Mouse (Mus musculus) cerebellum, adult (tissue): ENCODE data around the gene Cdh3.
A peak's percentile ranks its signal among the peaks of the same experiment; 100 is the strongest.

ENCODE experiments used
- ATAC-seq: cut with Nextera tagmentation; 2 replicates; pipeline ENCODE4 v1.9.2; 2017; ENCODE audit warnings: mild to moderate bottlenecking, moderate library complexity, mixed read lengths; ENCODE audit not compliant: insufficient number of reproducible peaks, low FRiP score, low TSS enrichment

Cdh3 gene

DNA sequence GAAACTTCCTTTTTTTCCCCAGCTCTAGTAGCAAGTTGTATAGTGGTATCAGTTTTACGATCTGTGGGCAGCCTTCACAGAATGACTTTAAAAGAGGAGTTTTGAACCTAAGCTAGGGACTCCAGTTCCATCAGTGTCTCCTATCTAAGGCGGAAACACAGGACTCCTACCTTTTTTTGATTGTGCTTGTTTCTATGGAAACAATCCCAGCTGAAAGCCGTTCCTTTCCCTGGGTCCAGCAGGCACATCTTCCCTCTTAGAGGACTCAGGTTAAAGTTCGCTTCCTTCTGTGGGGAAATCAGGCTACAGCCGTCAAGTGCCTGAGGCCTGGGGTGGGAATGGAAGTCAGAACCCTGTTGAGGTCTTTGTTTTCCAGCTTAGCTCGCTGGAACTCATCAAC, 16.0 kb downstream of the Cdh3 start:
- ATAC-seq, result no peak

- ATAC-seq, result no peak
These were observed 16.7 kb downstream of the Cdh3 start for GRCm38 (mm10) chr8:106527241-106528036.

GRCm38 (mm10) chr8:106528596-106529249, 18.0 kb downstream of the Cdh3 start:
- ATAC-seq, result no peak

GRCm38 (mm10) chr8:106529885-106530482, 19.3 kb downstream of the Cdh3 start:
- no peak for ATAC-seq

DNA sequence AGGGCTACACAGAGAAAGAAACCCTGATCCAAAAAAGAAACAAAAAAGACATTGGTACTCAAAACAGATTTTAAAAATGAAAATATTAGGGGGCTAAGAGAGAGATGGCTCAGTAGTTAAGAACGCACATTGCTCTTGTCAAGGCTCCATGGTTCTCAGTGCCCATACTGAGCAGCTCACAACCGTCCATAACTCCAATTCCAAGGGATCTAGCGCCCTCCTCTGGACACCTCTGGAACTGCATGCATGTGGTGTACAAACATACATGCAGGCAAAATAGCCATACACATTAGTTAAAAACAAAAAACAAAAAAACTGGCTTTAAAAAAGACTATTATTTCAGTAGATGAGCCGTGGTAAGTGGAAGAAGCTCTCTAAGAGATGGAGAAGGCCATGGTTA, 19.9 kb downstream of the Cdh3 start:
- no peak for ATAC-seq

- ATAC-seq, result no peak
These were observed 23.0 kb downstream of the Cdh3 start for GRCm38 (mm10) chr8:106533709-106534108.

DNA sequence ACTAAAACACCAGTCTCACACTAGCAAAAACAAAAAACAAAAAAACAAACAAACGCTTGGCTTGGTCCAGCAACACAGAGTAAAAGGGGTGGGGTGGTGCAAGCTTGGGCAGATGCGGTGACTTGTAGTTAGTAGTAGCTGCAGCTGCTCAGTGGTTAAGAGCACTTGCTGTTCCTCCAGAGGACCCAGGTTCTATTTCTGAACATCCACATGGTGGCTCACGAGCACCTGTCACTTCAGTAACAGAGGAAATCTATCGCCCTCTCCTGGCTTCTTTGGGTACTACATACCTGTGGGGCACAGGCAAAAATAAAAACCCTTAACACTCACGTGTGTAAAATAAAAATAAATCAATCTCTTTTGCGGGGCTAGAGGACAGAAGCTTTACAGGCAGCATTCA, 23.8 kb downstream of the Cdh3 start:
- no peak for ATAC-seq

- no peak for ATAC-seq
These were observed 24.8 kb downstream of the Cdh3 start for GRCm38 (mm10) chr8:106535448-106535847.

- ATAC-seq, result no peak
These were observed 28.5 kb downstream of the Cdh3 start for GRCm38 (mm10) chr8:106539193-106539592.

- no peak for ATAC-seq
These were observed 30.3 kb downstream of the Cdh3 start for GRCm38 (mm10) chr8:106541002-106541401.

DNA sequence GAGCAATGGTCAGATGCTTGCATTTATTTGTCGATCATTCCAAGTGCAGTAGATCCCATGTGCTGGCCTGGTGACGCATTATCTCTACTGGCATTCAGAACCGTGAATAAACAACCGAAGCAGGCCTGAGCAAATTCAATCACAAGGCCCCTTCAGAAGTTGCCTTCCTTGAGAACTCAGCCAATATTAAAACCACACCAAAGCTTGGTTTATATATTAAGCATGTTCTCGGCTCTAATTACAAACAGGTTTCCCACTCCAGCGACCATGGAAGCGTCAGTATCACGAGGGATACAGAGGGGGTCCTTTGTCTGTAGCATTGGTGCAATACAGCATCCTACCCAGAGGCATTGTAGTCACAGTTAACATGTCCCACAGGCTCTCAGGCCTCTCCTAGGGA, 32.4 kb downstream of the Cdh3 start:
- ATAC-seq, result no peak

GRCm38 (mm10) chr8:106545149-106545548, 34.5 kb downstream of the Cdh3 start:
- no peak for ATAC-seq

- ATAC-seq, result no peak
These were observed 36.1 kb downstream of the Cdh3 start for GRCm38 (mm10) chr8:106546746-106547145.

- no peak for ATAC-seq
These were observed 37.8 kb downstream of the Cdh3 start for GRCm38 (mm10) chr8:106548366-106548936.

- no peak for ATAC-seq
These were observed 40.2 kb downstream of the Cdh3 start for GRCm38 (mm10) chr8:106550906-106551305.

- no peak for ATAC-seq
These were observed 43.3 kb downstream of the Cdh3 start for GRCm38 (mm10) chr8:106554011-106554410.

DNA sequence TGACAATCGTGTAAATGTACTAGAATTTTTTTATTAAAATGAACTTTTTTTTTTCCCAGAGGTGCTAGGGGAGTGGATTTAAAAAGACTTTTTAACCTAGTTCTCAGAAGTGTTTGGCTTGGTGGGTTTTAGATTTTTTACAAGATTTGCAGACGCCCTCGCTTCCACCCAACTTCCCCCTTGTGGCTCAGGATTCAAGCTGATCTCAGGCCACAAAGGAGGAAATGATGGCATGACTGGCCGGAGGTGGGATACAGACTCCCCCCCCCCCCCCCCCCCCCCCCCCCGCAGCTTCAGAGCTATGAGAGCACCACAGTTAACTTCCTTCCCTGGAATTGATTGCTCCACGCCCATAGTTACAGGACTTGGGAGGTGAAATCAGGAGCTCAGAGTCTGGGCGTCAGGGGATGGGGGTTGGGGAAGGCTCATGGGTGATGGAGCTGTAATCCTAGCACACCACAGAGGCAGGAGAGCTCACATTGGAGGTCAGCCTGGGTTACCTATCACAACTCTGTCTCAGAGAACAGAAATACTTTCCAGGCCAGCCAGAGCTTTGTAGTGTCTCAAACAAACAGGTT, 45.5 kb downstream of the Cdh3 start:
- no peak for ATAC-seq

- ATAC-seq, result no peak
These were observed 49.2 kb downstream of the Cdh3 start for GRCm38 (mm10) chr8:106559844-106560243.

- 0 out of 2 replicates have a peak, but pooled peaks have one; percentile 49 for ATAC-seq
These were observed 50.6 kb downstream of the Cdh3 start for GRCm38 (mm10) chr8:106561097-106561865.

DNA sequence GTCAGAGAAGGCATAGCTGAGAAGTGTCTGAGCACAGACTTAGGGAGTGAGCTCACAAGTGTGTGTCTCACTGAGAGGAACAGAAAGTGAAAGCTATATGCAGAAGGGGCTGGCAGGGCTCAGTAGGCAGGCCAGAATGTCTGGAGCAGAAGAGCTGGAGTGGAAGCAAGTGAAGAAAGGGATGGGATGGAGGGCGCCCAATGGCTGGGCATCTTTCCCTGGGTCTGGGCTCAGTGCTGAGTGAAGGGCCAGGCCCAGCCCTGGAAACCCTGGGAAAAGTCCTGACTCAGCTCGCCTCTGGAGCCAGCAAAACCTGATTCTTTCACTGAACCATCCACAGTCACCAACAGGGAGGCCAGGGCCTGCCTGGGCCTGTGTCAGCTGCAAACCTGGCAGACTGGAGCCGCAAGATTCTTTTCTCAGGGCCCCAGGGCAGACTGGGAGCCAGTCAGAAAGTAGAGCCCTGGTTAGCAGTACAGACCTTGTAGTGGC, 53.0 kb downstream of the Cdh3 start:
- ATAC-seq, result no peak
